Mouse (Mus musculus) testis, adult 2 months (tissue): ENCODE measurements at regions not wholly inside any gene's neighbourhood (a gene's known extent, or its start where the extent isn't known, plus 50 kb on each side); places are given as distances from the start of the nearest gene placed in this dataset.

Source experiments
- CTCF ChIP-seq: fragments of 200-500 bp; IDR thresholded peaks from 2 replicates; pipeline ENCODE4 v1.5.1; 2012; ENCODE audit warnings: low read depth, mild to moderate bottlenecking, inconsistent platforms, low read length, moderate library complexity; ENCODE audit not compliant: control insufficient read depth, insufficient read depth, insufficient replicate concordance
- POLR2A ChIP-seq: fragments of 200-500 bp; IDR thresholded peaks from 2 replicates; pipeline ENCODE4 v1.6.1; 2012; ENCODE audit warnings: low read depth, mild to moderate bottlenecking, inconsistent platforms, low read length, moderate library complexity; ENCODE audit not compliant: control insufficient read depth

DNA sequence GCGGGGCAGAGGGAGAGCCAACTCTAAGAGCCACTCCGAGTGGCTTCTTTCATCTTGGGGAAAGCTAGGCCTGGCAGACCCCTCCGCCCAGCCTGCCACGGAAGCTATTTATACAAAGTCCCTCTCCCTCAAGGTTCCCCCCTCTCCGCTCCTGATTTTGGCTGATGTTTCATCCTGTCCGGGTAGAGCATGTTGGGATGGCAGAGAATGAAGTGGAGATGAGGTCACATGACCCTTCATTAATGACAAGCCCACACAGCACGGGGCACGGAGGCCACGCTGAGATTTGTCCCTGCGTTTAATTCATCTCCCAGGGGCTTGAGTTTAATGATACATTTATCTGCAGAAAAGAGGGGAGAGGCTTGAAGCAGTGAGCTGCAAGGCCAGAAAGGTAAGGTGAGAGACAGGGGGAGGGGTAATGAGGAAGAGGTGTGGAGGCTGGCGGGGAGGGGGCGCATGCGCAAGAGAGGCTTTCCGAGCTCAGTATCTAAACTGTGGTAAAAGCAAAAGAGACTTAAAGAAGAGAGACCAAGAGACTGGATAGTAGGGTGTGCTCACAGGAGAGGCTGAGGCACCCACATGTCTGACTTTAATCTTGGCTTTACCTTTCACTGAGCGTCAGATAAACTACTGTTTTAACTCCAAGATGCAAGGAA, 111.7 kb downstream of the Chst1 start:
- no peak for TF ChIP-seq POLR2A
- no peak for TF ChIP-seq CTCF
